Mouse (Mus musculus) brain, adult 2 months (tissue): ENCODE data around the gene Catsperz.

Experiments used
- DNase-seq: peaks from one replicate; pipeline ENCODE4 v3.0.0; 2011; ENCODE audit warnings: low read depth, low spot score

The Catsperz gene

DNA sequence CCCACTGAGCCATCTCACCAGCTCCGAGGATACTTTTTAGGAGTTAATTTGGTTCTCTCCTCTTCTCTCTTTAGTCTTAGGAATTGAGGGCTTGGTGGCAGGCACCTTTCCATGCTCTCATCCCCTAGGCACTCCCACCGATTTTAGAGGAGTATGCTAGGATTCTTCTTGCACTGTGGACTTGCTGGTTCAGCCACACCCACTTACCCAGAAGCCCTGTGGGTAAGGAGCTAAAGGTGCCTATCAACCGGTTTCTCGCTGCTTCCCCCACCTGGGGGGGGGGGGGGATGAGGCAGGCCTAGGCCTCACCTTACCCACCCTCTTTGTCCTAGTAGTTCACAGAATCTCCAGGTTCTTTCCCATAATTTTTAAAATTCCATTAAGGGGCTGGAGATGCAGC is 22.6 kb upstream of the Catsperz start:
- DNase-seq, result no peak

DNA sequence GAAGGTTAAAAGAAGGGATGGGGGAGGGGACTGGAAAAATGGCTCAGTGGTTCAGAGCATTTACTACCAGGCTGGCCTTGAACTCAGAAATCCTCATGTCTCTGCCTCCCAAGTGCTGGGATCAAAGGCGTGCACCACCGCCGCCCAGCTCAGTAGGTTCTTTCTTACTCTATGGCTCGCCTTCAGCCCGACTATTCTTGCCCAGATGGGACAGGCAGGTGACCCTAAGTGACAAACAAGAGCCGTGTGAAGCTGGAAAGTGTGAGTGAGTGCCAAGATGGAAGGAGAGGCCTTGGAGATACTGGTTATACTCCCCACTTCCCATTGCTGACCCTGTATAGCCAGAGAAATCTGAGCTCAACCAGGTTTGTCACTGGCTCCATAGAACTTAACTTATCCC is 18.5 kb upstream of the Catsperz start:
- DNase-seq, result no peak

DNA sequence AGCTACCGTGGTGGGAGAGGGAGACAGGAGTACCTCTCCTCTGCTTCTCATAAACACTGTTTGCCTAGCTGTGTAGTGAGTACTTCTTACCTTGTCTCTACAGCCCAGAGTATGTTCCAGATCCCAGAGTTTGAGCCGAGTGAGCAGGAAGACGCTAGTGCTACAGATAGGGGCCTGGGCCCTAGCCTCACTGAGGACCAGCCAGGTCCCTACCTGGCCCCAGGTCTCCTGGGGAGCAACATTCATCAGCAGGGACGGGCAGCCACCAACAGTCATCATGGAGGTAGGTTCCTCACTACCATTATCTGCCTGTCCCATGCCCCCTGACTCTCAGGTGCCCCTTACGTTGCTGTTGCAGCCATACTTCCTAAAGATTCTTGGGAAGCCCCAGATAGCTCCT is 17.6 kb upstream of the Catsperz start:
- DNase-seq, result no peak

DNA sequence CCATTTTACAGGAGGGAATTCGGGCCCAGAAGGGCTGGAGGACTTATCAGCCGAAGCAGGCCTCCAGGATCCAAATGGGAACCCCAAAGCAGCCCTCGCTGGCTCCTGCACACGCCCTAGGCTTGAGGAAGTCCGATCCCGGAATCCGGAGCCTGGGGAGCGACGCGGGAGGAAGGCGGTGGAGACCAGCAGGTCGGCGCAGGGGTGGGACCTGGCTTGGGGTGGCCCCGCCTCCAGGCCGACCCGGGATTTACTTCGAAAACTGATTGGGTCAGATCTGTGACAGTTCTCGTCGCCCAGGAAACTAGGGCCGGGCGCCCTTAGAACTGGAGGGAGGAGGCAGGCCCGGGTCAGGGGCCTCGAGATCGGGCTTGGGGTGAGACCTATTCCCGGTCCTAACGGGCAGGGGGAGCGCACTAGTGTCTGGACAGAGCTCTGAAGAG is 17.1 kb upstream of the Catsperz start, which contains the start of gene Gpr137:
Gene Gpr137, minus strand, starts transcription at position 232 of the 443 bp plus-strand sequence.
- DNase-seq, result peak; percentile 97

DNA sequence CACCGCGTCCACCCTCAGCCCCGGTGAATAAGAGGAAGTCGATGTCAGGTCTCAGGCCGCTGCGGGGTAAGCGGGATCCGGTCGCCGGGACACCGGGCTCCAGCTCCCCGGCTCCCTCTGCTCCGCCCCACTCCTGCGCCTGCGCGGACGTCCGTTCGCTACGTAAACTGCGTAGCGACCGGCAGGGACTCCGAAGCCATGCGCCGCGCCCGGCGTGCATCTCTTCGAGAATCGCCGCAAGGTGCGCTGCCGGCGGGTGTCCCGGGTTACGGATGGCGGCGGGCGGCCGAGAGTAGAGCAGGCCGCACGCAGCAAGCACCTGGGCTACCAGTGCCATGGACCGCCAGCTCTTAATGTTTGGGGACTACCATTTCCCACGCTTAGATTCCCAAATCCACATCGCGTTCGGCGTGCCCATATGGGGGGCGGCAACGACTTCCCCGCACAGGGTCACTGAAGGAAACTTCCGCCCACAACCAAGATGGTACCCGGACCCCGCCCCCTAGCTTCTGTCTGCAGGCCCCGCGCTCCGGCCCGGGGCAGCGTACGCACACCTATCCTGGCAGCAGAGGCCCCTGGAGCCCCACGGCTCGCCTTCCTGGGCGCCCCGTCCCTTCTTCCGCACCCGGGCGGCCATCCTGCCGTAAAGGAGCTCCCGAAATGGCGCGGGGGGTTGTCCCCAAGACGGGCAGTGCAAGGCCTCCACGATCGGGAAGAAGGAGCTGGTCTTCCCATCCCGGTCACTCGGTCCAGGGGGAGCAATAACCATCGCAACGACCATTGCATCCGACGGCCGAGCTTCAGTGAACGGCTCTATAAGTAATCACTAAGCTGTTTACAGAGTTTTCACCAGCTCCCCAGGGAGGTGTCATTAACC is 16.4 kb upstream of the Catsperz start, which contains the start of gene Bad:
Gene Bad, plus strand, starts transcription at position 490 of the 877 bp plus-strand sequence.
- peak; percentile 96 for DNase-seq

DNA sequence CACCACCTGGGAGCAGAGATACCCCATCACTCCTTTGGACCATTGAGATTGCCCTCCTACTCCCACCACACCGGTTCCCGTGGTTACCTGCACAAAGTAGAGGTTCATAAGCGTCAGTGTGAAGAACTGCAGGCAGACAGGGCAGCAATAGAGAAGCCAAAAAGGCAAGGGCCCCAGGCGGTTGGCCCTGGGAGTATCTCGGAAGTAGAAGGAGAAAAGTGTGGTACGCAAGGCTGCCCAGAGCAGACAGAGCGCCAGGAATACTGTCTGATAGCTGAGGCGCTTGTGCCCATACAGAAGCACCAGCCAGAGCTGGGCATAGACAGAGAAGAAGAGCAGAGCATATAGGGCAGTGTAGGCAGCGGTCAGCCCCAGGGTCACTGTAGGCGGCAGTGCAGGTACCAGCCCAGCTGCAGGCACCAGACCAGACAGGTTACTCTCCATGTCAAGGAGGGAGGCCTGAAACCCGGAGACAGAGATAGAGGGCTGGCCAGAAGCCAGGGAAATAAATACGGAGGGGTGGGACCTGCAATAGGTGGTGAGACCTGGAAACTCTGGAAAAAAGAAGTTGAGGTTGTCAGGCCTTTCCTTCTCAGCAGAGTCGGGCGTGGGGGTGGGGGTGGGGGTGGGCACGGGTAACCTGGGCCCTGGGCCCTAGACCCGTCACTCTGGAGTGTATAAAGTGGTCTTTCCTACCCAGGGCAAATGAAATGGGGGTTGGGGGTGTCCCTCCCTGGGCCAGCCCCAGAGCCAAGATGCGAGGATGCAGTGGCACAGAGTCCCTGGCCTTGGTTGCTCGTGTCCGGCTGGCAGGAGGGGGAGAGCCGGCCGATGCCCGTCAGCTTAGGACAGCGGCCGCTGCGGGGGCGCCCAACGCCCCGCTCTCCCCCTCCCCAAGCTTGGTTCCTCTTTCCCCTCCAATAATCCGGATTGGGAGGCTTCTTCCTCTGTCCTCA is 15.5 kb upstream of the Catsperz start:
- no peak for DNase-seq

DNA sequence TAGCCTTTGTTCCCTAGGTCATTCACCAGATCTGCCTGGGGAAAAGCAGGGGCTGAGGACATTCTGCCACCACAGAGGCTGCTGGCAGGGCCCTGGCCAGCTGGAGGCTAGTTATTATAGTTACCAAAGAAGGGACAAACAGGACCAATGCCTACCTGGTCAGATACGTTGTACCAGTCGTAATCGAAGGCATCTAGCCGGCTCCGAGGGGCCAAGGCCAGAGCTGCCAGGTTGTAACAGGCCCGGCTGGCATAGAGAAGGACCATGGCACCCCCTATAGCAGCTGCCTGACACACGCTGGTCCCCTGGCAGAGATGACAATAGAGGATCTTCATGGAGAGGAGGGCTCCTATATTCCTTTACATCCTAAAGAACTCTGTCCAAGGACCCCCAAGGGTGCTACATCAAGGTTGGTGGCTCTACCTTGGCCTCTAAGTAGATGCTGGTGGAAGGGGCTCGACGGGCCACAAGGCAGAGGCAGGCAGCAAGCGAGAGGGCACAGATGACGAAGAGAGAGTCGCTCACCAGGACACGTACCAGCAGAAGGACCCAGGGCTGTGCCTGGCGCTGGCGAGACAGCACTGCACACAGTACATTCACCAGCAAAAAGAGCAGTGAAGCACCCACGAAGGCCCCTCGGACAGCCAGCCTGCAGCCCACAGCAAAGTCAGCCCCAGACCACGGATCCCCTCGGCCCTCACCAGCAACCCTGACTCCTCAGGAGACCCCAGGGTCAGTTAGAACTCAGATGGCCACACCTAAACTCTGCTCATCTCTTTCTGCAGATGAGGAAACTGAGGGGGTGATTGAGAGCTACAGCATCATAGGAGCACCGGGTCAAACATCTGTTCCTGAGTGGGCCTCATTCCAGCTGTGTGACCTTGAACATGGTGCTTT is 14.2 kb upstream of the Catsperz start:
- peak; percentile 41 for DNase-seq

DNA sequence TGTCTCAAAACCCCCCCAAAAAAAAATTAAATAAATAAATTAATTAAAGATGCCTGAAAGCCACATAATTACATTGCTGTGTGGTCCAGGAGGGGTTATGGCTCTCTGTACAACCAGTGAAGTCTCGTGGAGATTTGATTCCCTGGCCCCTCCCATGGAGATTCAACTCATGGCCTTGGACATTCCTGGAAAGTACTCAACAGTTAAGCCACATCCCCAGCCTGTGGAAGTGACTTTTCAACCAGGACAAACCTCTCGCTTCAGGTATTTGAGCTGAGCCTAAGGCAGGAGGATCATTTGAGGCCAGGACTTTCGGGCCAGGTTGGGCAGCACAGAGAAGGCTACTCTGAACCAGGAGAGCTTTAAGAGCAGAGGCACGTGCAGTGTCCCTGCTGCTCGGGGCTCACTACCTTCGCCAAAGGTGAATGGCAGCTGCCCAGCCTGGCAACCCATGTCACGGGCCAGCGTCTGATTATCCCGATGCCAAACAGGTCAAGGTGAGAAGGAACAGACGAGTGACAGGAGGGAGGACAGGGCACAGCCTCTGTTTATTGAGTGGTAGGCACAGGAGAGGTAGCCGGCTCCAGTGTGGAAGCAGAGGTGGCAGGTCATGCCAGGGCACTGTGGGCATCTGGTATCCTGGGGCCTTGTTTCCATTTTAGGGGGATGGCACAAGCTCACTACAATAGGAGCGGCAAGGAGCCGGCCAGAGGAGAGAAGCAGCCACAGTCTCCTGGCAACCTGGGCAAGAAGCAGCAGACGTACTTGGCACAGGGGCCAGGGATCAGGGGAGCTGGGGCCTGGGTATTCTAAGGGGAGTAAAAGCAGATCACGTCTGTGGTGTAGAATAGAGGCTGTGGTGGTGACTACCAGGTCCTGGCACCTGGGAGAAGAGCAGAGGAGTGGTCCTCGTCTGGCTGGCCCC is 12.6 kb upstream of the Catsperz start:
- DNase-seq, result peak; percentile 63

DNA sequence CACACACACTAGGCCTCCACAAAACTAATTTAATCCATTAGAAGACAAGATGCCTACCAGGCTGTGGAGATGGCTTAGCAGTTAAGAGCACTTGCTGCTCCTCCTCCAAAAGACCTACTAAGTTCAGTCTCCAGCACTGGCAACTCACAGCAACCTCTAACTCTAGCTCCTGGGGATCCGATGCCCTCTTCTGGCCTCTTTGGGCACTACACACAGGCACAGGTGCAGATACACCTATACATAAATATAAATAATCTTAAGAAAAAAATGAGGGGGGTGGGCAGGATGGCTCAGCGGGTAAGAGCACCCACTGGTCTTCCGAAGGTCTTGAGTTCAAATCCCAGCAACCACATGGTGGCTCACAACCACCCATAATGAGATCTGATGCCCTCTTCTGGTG is 11.1 kb upstream of the Catsperz start:
- DNase-seq, result no peak

DNA sequence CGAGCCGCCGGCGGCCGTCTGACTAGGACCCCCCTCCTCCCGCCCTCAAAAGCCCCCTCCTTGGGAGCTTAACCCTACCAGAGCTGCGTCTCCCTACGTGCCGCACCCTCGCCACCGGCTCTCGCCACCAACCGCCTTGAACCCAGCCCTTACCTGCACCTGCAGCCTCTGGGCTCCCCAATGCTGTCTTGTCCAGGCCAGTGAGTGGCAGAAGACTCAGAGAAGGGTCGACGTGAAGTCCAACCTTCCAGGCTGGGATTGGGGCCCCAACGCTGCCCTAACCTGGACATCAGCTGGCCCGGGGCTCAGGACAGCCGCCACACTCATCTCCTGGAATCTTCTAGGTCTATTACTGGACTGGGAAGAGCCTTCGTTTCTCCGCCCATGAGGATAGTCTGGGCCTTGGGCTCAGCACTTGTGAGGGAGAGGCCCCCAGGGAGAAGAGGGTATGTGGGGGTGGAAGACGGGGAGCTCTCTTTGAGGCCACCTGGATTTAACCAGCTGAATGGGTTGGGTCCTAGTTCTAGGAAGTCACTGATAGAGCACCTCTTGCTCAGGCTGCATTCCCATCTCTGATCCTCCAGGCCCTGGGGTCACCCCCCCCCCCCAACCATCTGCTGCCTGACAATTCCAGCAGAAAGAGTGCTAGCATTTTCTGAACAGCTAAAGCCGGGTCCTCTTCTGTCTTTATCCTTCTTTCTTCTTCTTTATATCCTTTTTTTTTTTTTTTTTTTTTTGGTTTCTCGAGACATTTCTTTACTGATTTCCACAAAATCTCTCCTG is 9.2 kb upstream of the Catsperz start, which contains the start of gene Kcnk4:
Gene Kcnk4, minus strand, starts transcription at position 321 of the 783 bp plus-strand sequence.
- DNase-seq, result peak; percentile 44

DNA sequence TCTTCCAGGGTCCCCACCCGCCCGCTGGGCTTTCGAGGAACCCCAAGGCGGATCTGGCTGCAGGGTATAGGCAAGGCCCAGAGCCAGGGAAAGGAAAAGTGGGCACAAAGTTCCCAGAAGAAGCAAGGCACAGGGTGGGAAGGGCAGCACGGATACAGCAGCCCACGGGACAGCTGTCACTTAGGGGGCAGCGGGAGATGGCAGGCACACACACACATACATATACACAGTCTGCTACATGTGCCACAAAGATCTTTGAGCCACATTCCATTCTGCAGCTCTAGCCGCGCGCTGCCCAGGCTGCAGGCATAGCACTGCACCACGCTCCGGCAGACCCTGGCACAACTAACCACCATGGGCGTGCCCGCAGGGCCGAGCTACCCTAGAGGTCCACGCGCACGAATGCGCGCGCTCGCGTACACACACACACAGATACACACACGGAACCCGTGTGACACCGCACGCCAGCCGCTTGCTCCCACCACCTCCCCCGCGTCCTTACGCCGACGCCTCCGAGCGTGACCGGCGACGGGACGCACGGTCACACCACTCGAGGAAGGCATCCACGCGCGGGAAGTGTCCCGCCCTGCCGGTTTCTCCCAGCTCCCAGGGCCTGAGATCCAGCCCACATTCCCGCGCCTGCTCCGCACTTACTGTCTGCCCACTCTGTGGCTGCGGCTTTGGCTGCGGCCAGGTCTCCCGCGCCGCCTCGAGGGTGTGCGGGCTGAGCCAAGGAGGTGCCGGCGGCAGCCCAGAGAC is 8.4 kb upstream of the Catsperz start:
- peak; percentile 84 for DNase-seq

DNA sequence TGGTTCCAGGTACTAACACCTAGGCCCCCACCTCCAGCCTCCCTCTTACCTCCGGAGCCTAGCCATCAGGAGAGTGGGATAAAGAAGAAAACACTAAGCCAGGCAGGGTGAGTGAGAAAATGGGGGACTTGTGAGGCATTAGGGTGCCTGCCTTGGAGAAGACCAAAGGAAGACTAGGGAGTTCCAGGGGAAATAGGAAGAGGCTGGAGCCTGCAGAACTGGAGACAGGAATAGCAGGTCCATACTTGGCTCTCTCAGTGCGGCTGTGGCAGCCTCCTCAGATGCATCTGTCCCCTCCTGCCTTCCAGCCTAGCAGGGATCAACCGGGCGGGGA is 7.9 kb upstream of the Catsperz start:
- no peak for DNase-seq

DNA sequence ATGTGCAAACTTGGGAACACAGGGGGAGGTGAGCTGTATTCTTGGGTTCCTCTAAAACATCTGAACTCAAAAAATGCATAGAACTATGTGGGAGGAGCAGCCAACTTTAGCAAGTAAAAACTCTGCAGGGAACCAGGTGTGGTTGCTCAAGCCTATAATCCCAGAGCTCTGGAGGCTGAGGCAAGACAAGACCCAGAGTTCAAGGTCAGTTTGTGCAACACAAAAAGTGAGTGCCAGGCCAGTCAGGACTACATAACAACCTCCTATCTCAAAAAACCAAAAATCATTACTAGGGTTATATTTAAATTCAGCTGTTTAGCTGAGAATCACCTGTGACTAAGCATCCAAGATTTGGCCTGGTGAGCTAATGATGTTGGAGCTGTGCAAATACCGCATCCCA is 6.8 kb upstream of the Catsperz start:
- DNase-seq, result no peak

DNA sequence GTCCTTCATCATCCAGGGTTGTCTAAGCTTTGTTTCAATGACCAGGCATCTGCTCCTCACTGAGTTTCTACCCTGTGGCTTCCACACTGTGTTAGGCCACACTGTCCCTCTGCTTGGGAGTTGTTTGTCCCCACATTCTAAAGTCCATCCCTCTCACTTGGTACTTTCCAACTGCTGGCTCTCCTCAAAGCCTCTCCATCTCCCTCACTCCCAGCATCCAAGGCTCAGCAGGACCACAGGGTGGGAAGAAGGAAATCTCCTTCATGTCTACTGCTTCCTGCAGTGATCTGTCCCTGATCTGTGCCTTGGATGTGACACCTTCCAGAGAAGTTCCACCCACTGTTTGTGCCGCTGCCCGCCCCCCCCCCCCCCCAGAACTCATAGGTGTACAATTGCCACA is 5.8 kb upstream of the Catsperz start:
- peak; percentile 37 for DNase-seq

DNA sequence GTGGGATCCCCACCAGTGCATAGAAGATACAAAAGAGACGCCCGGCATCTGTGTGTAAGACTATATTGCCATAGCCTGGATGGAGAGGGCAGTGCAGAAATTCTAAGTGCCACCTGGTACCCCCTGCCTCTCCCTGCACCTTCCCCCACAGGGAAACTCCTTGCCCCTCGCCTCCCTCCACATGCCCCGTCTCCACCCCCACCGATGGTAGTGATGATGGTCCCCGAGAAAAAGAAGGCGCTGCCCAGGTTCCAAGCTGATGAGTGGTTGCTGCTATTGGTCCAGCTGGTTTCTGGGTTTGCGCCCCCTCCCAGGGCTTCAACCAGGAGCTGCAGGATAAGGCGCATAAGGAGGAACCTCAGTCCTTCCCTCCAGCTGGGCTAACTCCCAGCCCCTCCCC is 2.9 kb upstream of the Catsperz start:
- DNase-seq, result no peak

DNA sequence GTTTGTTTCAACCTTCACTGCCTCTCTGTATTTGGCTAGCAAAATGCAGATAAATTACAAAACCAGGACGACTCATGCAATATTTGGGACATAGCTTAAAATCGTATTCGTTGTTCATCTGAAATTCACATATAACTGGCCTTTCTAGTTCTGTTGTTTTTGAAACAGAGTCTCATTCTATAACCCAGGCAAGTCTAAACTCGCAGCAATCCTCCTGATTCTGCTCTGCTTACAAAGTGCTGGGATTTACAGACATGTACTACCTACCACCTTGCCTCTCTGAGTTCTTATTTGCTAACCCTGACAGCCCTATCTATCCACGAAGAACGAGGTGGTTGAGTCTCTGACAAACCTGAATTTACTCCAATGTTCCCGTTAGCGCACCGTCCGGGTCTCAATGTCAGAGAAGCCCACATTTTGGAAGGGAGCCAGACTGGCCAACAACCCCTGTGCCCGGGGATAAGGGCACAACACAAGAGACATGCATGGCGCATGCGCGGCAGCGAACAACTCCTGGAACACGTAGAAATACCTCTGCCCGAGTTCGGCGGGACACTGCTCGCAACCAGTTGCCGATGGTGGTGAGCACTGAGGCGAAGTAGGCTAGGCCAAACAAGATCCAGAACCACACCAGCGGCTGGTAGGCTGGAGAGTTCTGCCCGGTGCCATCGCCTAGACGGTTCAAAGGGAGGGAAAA is 1.5 kb upstream of the Catsperz start:
- DNase-seq, result no peak

DNA sequence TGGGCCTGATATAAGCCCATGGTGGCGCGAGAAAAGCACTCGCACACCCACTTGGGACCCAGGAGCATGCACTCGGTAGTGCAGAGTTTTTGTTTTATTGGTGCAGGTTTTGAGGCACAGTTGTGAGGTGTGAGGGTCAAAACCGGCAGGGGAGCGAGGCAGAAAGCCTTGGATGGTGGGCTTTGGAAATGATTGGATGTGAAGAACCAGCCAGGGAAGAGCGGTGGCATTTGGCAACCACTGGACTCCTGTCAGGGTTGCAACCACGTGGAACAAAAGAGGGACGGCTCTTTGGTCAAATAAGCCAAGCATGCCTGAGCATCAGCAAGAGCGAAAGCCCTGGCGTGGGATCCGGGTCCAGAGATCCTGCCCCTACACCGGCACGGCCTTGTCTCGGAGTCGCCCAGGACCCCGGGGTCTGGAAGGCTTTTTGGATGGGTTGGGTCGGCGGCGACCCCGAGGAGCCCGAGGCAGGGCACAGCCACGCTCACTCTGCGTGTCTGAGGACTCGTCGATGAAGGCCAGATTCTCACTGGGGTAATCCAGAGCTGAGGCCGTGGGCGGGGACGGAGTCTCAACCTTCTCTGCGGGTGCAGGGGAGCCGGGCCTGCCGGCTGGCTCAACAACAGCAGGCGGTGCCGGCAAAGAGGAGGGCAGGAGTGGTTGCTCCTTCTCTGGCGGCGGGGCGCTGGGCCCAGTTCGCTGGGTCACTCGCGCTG is 590 bp upstream of the Catsperz start:
- DNase-seq, result no peak
